Mouse (Mus musculus): ENCODE data around the gene 4930519P11Rik.
A peak's percentile ranks its signal among the peaks of the same experiment; 100 is the strongest.

The 4930519P11Rik gene

DNA sequence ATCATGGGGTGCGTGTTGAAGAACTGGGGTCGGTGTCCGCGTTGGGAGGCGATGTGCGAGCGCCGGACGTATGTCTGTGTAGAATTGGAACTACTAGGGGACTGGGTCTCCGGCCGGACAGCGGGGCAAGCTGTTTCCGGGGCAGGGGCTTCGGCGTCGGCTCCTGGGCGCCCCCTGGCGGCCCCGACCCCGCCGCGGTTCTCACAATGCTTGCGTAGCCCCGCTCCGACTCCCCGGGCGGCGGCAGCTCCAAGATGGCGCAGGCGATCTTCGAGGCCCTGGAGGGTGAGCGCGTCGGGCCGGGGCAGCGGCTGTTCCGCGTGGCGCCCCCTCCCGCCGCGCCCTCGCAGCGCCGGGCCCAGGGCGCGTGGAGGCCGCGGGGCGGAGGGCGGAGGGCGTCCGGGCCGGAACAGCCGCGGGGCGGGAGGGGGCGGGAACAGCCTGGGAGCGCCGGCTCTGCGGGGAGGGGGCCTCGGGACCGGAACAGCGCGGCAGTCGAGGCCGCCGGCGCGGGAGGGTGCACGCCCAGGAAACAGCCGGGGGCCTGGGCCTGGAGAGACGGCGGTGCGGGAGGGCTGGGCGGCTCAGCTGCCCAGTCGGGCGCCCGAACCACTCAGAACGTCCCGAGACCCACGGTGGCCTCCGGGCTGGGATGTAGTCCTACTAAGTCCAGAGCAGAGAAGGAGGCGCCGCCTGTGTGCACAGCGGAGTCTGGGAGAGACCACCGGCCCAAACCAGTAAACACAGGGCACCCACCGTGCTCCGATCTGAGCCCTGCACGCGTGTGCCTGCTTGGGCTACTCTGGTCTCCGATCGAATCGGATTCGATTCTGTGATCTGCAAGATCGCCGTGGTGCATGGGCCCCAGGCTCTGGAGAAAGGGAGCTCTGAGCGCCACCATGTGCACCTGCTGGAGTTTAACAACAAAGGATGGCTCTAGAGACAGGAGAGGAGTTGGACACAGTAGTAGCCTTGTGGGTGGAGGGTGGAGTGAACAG is at the start of gene 4930519P11Rik, which contains the start of gene Zfp341:
TSS of gene 4930519P11Rik (minus strand) at position 320 of the 998 bp plus-strand sequence.
TSS of gene Zfp341 (plus strand) at position 180 of the 998 bp plus-strand sequence.
- peak; percentile 94 for DNase-seq (ENCODE audit: extremely low spot score, low spot score)

DNA sequence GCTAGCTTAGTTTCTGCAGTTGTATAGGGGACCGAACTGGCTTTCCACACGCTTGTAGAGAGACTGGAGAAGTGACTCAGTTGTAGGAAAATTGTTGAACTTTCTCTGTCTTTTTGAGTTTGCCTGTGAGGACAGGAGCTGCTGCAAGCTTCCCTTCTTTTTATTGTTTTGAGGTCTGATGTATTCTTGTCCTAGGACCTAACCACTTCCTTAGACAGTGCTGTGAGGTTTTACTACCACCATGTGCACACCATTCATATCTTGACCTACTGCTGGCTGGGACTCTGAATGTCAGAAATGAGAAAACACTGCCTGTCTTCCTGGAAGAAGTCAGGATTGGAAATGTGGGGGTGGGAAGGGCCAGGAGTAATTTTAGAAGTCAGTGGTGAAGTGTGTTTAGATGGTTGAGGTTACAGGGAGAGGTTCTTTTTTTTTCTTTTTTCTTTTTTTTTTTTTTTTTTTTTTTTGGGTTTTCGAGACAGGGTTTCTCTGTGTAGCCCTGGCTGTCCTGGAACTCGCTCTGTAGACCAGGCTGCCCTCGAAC is 46.4 kb upstream of the 4930519P11Rik start:
- no peak for DNase-seq (ENCODE audit: extremely low spot score, low spot score)

DNA sequence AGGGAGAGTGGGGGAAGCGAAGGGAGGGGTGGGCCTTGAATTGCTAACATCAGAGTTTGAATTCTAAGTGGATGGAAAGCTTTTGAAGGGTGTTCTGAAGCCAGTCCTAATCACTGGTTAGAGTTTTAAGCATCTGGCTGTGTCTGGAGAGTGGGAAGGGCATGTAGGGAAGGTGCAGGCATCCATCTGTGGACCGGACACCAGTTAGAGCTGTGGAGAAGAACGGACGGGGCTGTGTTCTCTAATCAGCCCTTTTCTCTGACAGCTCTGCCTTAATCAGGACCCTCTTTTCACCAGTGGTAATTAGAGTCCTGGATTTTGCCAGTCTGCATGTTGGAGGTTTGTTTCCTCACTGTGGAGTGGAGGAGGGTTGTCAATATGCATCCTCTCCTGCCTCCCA is 45.8 kb upstream of the 4930519P11Rik start:
- no peak for DNase-seq (ENCODE audit: extremely low spot score, low spot score)

- DNase-seq (ENCODE audit: extremely low spot score, low spot score): no peak
Measured at GRCm38 (mm10) chr2:154657486-154658237, 44.4 kb upstream of the 4930519P11Rik start.

DNA sequence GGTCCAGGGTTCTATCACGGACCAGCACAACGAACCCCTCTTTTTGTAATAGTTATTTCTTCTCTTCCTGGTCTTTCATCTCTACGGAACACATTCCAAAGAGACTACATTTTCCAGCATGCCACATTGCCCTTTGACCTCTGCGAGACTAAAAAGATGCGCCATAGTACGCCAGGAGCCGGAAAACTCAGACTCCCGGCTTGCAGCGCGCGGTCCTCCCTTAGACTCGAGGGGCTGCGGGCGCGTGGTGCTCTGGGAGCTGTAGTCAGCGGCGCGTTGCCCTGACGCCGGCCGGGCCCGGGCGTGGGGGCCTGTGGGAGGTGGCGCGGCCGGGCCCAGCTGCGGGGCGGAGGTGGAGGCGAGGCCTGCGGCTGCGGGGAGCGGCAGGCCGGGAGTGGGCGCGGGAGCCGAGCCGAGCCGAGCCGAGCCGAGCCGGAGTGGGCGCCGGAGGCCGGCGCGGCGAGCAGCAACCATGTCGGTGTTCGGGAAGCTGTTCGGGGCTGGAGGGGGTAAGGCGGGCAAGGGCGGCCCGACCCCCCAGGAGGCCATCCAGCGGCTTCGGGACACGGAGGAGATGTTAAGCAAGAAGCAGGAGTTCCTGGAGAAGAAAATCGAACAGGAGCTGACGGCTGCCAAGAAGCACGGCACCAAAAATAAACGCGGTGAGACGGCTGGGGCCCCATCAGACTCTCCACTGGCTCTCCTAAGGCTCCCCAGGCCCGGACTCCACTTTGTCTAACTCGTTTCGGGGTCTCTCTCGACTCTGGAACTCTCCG is 43.7 kb upstream of the 4930519P11Rik start:
- peak; percentile 94 for DNase-seq (ENCODE audit: extremely low spot score, low spot score)

DNA sequence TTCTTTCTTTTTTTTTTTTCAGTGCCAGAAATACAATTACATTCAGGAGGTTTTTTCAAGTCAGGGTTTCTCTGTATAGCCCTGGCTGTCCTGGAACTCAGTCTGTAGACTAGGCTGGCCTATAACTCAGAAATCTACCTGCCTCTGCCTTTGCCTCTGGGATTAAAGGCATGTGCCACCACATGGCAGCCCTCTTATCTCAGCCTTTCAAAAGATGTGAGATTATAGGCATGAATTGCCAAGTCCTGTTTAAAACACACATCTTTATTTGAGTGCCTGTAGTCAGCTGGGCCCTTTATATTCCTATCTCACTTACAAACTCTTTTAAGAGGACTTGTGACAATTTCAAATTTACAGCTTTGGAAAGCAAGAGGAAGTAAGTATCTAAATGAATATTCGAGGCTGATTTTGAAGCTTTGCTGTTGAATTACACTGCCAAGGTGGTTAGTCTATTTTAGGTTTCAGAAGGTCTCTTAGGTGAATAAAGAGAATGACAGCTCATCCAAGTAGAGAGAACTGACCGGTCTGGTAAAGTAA is 42.7 kb upstream of the 4930519P11Rik start:
- DNase-seq (ENCODE audit: extremely low spot score, low spot score): no peak

GRCm38 (mm10) chr2:154654976-154655375 is 41.7 kb upstream of the 4930519P11Rik start:
- no peak for DNase-seq (ENCODE audit: extremely low spot score, low spot score)

DNA sequence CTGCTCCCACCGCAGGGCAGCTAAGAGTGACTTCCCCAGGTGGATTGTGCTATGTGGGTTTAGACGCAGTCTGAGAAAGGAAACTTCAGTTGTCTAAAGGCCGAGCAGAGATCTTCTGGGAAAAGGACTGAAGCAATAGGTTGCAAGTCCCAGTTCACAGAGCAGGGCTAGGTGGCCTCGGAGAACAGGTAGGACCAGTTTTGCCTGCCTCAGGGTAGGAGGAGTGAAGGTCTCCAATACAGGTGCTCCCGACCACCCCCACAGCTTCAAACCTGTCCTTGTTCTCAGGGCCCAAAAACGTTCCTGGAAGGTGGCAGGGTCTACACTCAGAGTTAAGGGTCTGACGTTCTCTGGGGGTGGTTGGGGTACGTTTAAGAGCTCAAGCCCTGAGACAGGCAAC is 38.1 kb upstream of the 4930519P11Rik start, which contains the start of gene Chmp4b:
TSS of gene Chmp4b (plus strand) at position 343 of the 400 bp plus-strand sequence.
- DNase-seq (ENCODE audit: extremely low spot score, low spot score): no peak

DNA sequence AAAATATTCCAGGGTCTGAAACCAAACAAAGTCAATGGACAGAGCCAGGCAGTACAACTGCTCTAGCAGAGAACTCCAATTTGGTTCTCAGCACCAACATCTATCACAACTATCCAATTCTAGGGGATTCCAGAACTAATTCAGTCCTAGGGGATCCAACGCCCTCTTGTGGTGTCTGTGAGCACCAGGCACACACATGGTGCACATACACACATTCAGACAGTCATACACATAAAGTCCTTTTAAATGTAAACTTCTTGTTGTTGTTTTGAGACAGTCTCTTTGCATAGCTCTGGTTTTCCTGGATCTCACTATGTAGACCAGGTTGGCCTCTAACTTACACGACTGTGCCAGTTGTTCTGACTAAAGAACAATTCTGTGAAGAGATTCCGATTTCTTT is 37.2 kb upstream of the 4930519P11Rik start:
- no peak for DNase-seq (ENCODE audit: extremely low spot score, low spot score)

DNA sequence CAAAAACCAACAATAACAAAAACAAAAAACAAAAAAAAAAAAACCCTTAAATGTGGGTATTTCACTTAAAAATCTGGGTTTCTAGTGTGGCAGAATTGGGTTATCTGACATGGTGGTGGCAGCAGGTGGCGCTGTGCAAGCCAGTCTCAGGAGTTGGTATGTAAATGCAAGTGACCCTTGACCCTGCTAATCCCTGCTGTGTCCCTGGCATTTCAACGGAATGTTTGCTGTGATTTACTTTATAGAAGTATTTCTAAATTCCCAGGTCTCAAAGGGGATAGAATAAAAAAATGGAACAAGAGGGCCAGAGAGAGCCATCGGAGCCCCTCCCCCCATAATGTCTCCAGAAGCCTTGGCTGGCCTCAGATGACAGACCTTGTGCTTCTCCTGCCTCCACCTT is 34.8 kb upstream of the 4930519P11Rik start:
- DNase-seq (ENCODE audit: extremely low spot score, low spot score): peak; percentile 26

GRCm38 (mm10) chr2:154646634-154647033 is 33.4 kb upstream of the 4930519P11Rik start:
- DNase-seq (ENCODE audit: extremely low spot score, low spot score): no peak

DNA sequence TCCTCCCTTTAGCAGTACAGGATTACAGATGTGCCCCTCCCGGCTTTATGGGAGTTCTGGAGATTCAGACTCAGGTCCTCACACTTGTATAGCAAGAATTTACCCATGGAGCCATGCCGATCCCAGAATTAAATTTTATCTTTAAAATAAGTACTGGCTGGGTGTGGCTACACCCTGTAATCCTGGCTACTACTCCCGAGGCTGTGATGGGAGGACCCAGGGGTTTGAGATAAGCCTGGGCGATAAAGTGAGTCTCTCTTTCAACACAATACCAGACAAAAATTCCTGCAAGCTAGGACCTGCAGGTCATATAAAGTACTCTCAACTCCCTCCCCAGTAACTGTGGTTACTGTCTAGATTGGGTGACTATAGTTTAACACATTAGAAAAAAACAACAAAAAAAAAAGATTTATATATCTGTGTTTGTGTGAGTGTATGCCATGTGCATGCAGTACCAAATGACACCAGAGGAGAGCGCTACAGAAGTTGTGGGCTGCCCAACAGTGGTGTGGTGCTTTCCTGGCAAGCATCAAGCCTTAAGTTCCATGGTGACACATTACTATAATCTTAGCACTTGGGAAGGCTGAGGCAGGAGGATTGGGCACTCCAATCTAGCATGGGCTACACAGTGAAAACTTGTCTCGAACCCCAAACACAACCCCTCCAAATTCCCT is 29.6 kb upstream of the 4930519P11Rik start:
- no peak for DNase-seq (ENCODE audit: extremely low spot score, low spot score)

DNA sequence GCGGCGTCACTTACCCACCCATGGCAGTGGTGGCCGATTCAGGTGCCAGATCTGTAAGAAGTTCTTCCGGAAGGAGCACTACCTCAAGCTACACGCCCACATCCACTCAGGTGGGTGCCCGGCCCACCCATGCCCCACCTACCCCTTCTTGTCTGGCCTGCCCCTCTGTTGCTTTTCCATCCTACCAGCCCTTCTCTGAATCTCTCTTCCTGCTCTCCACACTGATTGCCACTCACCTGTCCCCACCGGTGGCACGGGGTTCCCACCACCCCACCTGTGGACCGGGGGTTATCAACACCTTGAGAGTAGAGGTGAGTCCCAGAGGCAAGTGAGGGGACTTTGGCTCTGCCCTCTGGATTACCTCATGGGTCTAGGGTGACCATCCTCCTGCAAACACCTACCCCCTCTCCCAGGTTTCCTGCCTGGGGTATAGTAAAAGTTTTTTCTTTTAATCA is 28.8 kb upstream of the 4930519P11Rik start:
- no peak for DNase-seq (ENCODE audit: extremely low spot score, low spot score)

DNA sequence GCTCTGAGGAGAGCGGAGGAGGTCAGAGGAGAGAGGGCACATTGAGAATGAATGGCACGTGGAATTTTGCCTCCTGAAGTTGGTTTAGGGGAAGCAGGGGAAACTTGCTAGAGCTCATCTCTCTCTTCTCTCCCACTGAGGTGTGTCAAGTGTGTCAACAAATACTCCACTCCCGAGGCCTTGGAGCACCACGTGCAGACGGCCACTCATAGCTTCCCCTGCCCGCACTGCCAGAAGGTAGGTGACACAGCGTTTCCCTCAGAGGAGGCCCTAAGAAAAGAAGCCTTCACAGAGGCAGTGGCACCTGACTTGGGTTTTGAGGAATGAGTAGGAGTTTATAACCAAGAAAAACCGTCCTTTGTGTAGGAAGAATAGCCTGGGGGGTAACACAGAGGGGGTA is 27.9 kb upstream of the 4930519P11Rik start:
- no peak for DNase-seq (ENCODE audit: extremely low spot score, low spot score)

GRCm38 (mm10) chr2:154639115-154639514 is 25.9 kb upstream of the 4930519P11Rik start:
- DNase-seq (ENCODE audit: extremely low spot score, low spot score): no peak

GRCm38 (mm10) chr2:154638521-154638920 is 25.3 kb upstream of the 4930519P11Rik start:
- DNase-seq (ENCODE audit: extremely low spot score, low spot score): no peak

DNA sequence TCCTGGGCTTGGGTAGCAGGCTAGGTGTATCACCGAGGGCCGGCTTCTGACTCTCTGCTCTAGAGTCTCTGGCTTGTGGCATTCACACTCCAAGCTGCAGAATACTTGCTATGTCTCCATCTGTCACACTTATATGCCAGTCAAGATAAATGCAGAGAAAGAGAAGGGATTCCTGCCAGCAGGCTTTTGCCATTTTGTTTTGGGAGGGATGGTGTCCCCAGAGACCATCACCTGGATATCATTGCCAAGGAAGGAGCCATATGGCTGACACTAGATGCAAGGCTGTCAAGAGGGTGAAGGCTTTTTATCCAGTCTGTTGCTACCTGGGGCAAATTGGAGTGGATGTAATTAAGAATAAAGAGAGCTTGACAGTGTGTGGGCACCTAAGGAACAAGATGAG is 22.6 kb upstream of the 4930519P11Rik start:
- no peak for DNase-seq (ENCODE audit: extremely low spot score, low spot score)

DNA sequence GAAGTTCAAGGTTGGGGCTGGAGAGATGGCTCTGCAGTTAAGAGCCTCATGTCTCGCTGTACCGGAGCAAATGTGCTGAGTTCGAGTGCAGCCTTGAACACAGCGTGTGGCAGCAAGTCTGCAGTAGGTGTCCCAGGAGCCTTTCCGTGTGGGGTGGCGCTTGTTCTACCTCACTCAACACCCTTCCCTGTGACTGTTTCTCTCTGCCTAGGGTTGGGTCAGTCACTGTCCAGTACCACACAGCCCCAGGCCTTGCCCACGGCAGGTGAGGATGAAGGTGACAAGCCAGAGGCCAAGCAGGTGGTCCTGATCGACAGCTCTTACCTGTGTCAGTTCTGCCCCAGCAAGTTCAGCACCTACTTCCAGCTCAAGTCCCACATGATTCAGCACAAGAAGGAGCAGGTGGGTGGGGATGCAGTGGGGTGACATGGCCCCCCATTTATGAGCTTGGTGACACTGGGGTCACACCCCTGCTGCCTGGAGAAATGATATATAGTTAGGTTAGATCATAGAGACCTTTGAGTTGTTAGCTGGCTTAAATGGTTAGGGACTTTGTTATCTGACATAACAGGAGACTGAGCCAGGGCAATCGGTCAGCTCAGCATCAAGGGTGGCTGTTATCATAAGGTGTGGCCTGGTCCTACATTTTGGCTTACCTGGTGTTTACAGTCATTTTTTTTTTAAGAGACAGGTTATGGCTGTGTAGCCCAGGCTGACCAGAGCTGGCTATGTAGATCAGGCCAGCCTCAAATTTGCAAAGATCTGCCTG is 20.8 kb upstream of the 4930519P11Rik start:
- no peak for DNase-seq (ENCODE audit: extremely low spot score, low spot score)

DNA sequence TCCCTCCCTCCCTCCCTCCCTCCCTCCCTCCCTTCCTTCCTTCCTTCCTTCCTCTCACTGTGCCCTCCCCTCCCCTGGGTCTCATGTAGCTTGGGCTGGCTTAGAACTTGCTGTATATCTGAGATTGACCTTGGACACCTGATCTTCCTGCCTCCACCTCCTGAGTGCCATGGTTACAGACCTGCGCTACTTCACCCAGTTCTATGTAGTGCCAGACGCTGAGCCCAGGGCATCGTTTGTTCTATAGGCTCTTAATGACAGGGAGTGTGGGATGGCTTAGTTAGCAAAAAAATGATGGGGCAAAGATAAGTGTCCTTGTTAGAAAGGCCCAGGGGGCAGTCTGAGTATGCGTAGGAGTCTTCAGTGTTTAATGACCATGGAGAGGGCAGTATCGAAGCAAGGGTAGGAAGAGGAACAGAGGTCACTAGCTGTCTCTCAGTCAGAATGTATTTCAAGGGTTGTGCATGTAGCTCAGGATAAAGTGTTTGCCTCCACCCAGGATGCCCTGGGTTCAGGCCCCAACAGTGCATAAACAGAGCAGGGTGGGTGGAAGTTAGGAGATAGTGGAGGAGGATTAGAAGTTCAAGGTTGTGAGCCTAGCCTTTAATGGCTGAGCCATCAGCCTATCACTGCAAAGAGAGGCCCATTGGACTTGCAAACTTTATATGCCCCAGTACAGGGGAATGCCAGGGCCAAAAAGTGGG is 20.0 kb upstream of the 4930519P11Rik start:
- no peak for DNase-seq (ENCODE audit: extremely low spot score, low spot score)

Measured in neural tube, embryonic 10.5 days (tissue).